Mouse (Mus musculus): Measurements from ENCODE around the gene Cog8.

- TF ChIP-seq CTCF (IDR thresholded peaks at IDR 0.05; ENCODE audit: low read depth): no peak
- no peak for TF ChIP-seq EP300 (IDR thresholded peaks at IDR 0.05; ENCODE audit: low read depth)
These were observed 9.5 kb downstream of the Cog8 start for GRCm38 (mm10) chr8:107046976-107047375.

All from liver, embryonic 14.5 days (tissue).